Mouse (Mus musculus) CH12F3 (cell line): ENCODE data around the gene Fbn1.

ENCODE experiments used
- in situ Hi-C: fragments of 300-500 bp; cut with MboI; formaldehyde crosslinking; loops from 2 replicates; pipeline ENCODE4 v1.14.3; 2020; ENCODE audit warnings: low sequenced_read_pairs

The Fbn1 gene

DNA sequence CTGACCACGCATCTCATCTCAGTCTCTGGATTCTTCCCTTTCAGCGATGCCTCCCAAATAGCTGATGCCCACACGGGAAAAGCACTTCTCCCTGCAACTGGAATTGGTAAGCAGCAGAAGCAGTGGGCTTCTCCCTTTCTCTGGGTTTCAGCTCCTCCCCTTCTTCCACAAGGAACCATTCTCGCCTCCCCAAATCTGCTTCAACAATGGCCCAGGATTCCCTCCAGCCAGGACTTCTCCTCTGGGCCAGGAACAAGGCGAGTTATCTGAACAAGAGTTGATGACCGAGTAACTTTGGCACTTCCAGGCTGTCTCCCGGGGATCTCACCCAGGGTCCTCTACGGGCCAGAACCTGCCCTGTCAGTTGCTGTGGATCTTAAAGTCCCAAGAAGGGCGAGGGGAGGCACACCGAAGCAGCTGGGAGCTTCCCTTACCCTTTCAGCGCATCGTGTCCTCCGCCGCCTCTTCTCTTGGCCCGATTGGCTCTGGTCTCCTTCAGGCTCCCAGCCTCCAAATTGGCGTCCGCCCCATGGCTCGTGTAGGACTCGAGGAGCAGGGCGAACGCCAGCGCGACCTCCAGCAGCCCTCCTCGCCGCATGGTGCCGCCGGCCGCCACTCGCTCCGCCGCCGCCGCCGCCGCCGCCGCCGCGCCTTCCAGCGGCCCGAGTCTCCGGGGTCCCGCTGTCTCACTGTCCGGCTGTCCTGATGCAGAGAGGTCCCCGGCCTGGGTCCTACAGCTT, 2.6 kb downstream of the Fbn1 start, which contains the start of gene Gm9913:
Gene Gm9913 (plus strand): TSS at position 84 of the 740 bp plus-strand sequence.
- in situ Hi-C loops, result no loop called here

GRCm38 (mm10) chr2:125501526-125501925, 6.3 kb downstream of the Fbn1 start:
- in situ Hi-C loops, result no loop called here

DNA sequence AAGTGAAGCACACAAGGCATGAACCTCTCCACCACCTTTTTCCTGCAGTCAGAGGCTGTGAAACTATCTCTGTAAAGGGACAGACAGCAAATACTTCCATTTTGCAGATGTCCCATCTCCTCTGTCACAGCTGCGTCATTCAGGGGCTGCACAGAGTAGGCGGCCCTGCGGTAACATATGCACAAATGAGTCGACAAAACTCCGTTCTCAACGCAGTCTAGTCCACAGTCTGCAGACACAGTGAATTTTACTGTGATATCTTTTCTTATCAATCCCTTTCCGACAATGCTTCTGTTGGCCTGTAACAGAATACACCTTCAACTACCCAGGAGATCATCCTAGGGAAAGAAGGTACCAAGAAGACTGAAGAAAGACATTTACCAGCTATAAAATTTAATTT, 9.6 kb downstream of the Fbn1 start:
- in situ Hi-C loops, result no loop called here

DNA sequence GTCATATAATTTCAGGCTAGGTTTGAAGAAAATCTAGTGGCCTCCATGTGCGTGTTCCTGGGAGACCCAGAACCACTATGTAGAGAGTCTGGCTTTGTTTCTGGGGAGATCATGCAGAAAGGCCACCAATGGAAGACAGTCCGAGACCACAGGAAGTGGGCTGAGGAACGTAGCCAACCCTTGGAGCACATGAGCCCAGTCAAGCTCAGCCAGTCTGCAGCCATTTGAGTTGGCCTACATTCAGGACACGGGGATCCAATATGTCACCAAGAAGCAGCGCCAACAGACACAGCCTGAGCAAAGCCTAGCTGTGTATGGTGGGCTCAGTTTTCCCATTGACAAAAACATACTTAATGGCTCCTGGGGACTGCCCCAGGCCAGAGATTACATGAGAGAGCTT, 11.1 kb downstream of the Fbn1 start:
- in situ Hi-C loops, result no loop called here

- in situ Hi-C loops, result no loop called here
Observed at GRCm38 (mm10) chr2:125494831-125495812, 12.7 kb downstream of the Fbn1 start.

- in situ Hi-C loops, result no loop called here
Observed at GRCm38 (mm10) chr2:125494291-125494690, 13.5 kb downstream of the Fbn1 start.

DNA sequence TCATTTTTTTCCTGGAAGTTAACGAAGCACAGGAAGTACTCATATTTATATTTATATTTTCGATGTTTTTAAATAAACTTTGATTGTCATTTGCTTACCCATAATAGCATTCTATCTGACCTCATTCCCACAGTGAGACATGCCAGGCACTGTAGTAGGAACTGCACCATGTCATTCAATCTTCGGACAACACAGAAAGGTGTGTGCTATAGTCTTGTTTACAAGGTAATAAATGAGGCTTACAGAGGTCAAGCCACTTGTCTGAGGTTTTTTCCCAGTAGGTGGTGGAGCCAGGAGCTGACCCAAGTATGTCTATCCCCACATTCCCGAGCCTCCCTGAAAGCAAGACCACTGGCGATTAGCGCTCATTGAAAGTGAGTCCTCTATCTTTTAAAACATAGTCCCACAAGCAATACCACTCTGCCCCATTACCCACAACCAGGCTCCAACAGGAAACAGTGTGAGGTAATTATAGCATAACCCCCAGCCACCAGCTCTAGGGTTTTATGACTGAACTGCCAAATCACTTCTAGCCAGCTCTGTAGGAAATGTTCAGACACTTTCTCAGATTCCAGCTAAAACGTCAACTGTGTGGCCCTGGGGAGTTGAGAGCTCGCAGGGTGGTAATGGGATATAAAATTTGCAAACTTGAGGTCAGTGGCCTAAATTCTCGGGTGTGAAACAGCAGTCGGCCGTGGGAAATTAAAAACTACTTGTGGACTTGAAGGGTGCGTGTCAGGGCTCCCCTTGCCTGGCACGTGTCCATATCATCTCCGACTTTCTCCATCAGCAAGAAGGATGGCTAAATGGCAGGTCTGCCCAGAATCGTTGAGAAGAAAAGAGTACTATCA, 15.5 kb downstream of the Fbn1 start:
- in situ Hi-C loops, result no loop called here

DNA sequence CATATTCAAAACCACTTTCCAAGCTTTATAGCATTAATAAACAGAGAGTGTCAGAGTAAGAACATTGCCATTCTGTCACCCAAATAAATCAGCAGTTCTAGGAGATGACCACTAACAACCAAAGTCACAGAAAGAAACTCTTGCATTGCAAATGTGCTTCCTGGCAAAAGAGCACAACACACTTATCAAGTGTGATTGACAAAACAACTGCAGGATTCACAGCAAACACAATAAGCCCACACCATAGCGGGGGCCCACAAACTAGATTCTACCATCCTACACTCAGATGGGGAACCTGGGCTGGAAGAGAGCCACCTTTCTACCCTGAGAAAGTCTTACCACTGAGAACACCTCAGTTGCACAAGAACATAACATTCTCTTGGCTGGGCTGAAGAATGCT, 17.8 kb downstream of the Fbn1 start:
- in situ Hi-C loops, result no loop called here

GRCm38 (mm10) chr2:125484910-125485309, 22.9 kb downstream of the Fbn1 start:
- in situ Hi-C loops, result no loop called here

DNA sequence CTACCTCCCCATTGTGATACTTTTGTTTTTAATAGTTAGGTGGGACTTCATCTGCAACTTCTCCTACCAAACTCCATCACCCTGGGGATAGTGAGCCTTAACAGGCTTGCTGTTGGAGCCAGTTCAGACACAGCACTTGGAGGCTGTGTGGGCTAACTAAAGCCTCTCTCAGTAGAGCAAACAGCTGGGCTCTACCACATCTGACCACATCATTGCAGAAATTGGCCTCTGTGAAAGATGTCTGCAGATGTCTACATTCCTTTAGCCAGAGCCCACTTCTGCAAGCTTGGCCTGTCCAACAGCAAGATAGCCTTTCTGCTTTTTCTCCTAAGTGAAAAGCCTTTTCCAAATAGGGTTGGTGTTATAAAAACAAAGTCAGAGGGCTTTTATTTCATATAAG, 23.6 kb downstream of the Fbn1 start:
- in situ Hi-C loops, result no loop called here

DNA sequence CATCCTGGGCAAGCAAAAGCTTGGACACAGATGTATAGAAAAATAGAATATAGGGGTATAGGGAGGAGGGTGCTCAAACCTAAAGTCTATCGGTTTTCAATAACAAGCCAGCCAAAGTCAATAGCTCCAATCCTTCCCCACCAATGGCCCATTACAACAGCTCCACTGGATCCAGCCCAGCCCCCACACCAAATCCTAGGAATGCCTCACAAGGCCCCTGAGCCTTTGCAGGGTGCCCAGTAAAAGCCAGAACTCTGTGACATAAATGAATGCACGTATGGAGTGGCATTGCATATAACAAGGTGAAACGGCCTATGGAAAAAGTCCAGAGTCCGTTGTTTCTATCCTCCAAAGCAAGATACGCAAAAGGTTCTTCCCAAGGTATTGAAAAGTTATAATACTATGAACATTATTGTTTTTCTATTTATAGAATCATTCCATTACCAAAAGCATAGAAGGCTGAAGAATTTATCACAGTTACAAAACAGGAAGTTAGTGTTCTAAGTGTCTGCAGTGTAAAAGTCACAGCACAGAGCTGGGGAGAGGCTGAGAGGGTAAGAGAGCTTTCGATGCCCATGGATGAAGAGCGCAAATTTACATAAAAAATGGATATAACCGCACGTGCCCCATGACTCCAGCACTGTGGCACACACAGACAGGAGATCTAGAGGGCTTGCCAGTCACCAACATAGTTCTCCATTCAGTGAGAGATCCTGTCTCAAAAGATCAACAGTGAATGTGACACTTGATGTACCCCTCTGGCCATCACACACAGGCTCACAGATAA, 26.1 kb downstream of the Fbn1 start:
- in situ Hi-C loops, result no loop called here

GRCm38 (mm10) chr2:125481116-125481515, 26.7 kb downstream of the Fbn1 start:
- in situ Hi-C loops, result no loop called here

GRCm38 (mm10) chr2:125480057-125480456, 27.7 kb downstream of the Fbn1 start:
- in situ Hi-C loops, result no loop called here

DNA sequence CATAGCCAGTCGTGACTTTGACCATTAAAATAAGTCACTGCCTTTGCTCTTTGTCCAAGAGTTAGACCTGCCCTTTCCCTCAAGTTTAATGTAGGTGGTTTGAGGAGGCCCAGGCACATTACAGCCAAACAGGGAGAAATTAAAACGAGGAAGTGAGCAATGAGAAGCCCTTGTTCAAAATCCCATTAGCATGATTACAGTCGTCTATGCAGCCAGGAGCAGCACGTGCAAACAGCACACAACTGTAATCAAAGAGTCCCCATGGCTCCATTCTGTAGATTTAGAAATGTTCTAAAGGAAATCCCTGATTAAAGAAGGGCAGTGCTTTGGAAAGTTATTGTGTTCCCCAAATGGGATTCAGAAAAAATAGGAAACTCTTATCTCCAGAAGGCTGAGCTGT, 29.1 kb downstream of the Fbn1 start:
- in situ Hi-C loops, result no loop called here

DNA sequence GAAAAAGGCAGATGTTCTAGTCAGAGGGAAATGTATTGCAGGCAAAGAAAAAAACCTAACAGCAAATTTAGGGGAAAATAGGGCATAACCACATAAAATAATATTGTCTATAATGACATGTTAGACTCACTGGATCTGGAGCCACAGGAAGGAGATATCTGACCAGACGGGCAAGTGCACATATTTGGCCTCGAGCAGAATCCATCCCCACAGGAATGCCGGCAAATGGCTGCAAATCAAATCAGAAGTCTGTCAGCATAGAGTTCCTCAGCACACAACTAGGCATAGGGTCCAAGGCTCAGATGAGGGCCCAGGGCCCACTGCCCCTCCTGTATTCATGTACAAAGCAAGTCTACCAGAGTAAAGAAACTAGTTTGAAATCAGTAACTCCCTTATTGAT, 30.4 kb downstream of the Fbn1 start:
- in situ Hi-C loops, result no loop called here

DNA sequence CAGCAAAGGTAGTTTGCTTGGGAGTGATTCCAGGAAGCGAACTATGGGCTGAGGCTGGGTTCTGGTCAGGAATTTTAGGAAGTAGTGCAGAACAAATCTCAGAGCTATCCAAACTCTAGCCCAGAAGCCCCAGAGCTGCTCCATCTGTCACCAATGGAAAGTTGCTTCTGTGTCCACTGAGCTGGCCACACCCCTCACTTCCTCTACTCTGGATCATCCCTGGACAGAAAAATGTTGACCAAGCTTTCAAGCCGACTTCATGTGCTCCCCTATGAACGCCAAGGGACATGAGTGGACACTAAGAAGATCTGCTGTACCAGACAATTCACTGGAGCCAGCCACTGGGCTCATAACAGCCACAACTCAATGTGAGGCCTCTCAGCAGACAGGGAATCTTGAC, 31.6 kb downstream of the Fbn1 start:
- in situ Hi-C loops, result no loop called here

GRCm38 (mm10) chr2:125474690-125475089, 33.1 kb downstream of the Fbn1 start:
- in situ Hi-C loops, result no loop called here

GRCm38 (mm10) chr2:125473228-125473627, 34.6 kb downstream of the Fbn1 start:
- in situ Hi-C loops, result no loop called here

DNA sequence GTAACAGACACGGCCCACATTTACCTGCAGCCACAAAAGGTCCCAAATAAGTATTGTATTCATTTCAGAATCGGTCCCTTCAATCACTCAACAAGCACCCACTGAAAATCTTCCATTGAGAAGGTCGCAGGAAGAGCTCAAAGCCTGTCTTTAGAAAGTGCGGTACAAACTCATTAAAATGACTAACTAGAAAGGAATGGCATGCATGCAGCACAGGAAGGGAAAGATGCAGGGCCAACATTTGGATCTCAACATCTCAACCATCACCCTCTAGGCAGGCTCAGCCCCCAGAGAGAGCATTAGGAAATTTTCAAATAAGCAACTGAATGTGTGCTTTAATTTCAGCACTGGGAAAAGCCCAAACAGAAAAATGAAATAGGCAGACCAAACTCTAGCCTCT, 36.1 kb downstream of the Fbn1 start:
- in situ Hi-C loops, result no loop called here
